Mouse (Mus musculus): ENCODE results near the gene Plod1. TPM values are rescaled to one million over a fixed set of nuclear protein-coding genes. Genes with fewer than 3 reads are reported as not detected.

Plod1 gene
- polyA plus RNA-seq, 1 experiment from 2014 or later = 35.2 TPM

- H3K9me3 ChIP-seq = no peaks in the 10 kb centered on the region
These were observed 32.1 kb downstream of the Plod1 start, which contains the start of gene Mfn2 for GRCm38 (mm10) chr4:147904313-147905089. Gene Mfn2, minus strand, starts transcription at chr4:147904704.

GRCm38 (mm10) chr4:147903601-147904000 is 33.0 kb downstream of the Plod1 start:
- no peaks in the 10 kb centered on the region for H3K9me3 ChIP-seq
- H3K27ac ChIP-seq (replicated peaks) = no peak overlapping the region
- H3K36me3 ChIP-seq = peaks cover 38% of the 10 kb centered on the region
- peak overlapping the region; percentile 87 for H3K9ac ChIP-seq
- no peak for ATAC-seq (ENCODE audit: low read depth)
- no peaks in the 10 kb centered on the region for H3K27me3 ChIP-seq
- H3K4me1 ChIP-seq (replicated peaks) = peaks cover 16% of the 10 kb centered on the region
- WGBS = 84% methylated on average over 3 of the region's 3 CpGs
- H3K4me3 ChIP-seq = peak overlapping the region; percentile 91
- peak overlapping the region; percentile 78 for H3K4me2 ChIP-seq

More at GRCm38 (mm10) chr4:147904313-147905089, 32.1 kb downstream of the Plod1 start, which contains the start of gene Mfn2:
- Histone ChIP-seq H3K4me3 (peak within 1 kb of the TSS; percentile 91), H3K4me2 (peak within 1 kb of the TSS; percentile 78), H3K36me3 (peaks cover 29% of the 10 kb centered on the region), H3K27ac (replicated peaks) (peak within 1 kb of the TSS; percentile 90), H3K27me3 (no peaks in the 10 kb centered on the region), H3K9ac (peak within 1 kb of the TSS; percentile 87), H3K4me1 (replicated peaks) (peaks cover 16% of the 10 kb centered on the region)
- ATAC-seq (ENCODE audit: low read depth) = peak; percentile 94
- 1% methylated on average over 52 of the region's 59 CpGs for WGBS

- peaks cover 16% of the 10 kb centered on the region for H3K4me1 ChIP-seq (replicated peaks)
- no peak overlapping the region for H3K27ac ChIP-seq (replicated peaks)
- no peaks in the 10 kb centered on the region for H3K27me3 ChIP-seq
- no peak for ATAC-seq (ENCODE audit: low read depth)
- H3K9ac ChIP-seq = no peak overlapping the region
- H3K4me3 ChIP-seq = peak overlapping the region; percentile 91; the same call in 1 of the 2 replicates
- peaks cover 44% of the 10 kb centered on the region for H3K36me3 ChIP-seq
- WGBS = 90% methylated on average over 12 of the region's 12 CpGs
- peak overlapping the region; percentile 78; the same call in 1 of the 2 replicates for H3K4me2 ChIP-seq
- H3K9me3 ChIP-seq = no peaks in the 10 kb centered on the region
These were observed 33.6 kb downstream of the Plod1 start for GRCm38 (mm10) chr4:147902906-147903500.

GRCm38 (mm10) chr4:147900452-147900851 is 36.1 kb downstream of the Plod1 start:
- H3K27me3 ChIP-seq = no peaks in the 10 kb centered on the region
- WGBS = 91% methylated on average over 7 of the region's 7 CpGs
- no peaks in the 10 kb centered on the region for H3K9me3 ChIP-seq
- no peak overlapping the region for H3K27ac ChIP-seq (replicated peaks)
- peaks cover 70% of the 10 kb centered on the region for H3K36me3 ChIP-seq
- no peak for ATAC-seq (ENCODE audit: low read depth)
- no peak overlapping the region for H3K9ac ChIP-seq
- peaks cover 16% of the 10 kb centered on the region for H3K4me1 ChIP-seq (replicated peaks)
- H3K4me2 ChIP-seq = no peak overlapping the region
- H3K4me3 ChIP-seq = no peak overlapping the region

- Histone ChIP-seq H3K36me3 (peaks cover 89% of the 10 kb centered on the region), H3K27ac (replicated peaks) (no peak overlapping the region), H3K27me3 (no peaks in the 10 kb centered on the region), H3K4me3 (no peak overlapping the region), H3K9me3 (no peaks in the 10 kb centered on the region), H3K4me1 (replicated peaks) (no peaks in the 10 kb centered on the region), H3K4me2 (no peak overlapping the region), H3K9ac (no peak overlapping the region)
- WGBS = 91% methylated on average over 3 of the region's 3 CpGs
- no peak for ATAC-seq (ENCODE audit: low read depth)
These were observed 39.2 kb downstream of the Plod1 start for GRCm38 (mm10) chr4:147897348-147897747.

GRCm38 (mm10) chr4:147896411-147896810 is 40.2 kb downstream of the Plod1 start:
- no peak for ATAC-seq (ENCODE audit: low read depth)
- 55% methylated on average over 1 of the region's 1 CpGs for WGBS
- Histone ChIP-seq H3K4me2 (no peak overlapping the region), H3K4me1 (replicated peaks) (0 out of 2 replicates have a peak, but pooled peaks cover 6% of the 10 kb centered on the region), H3K4me3 (no peak overlapping the region), H3K9me3 (no peaks in the 10 kb centered on the region), H3K9ac (no peak overlapping the region), H3K36me3 (peaks cover 93% of the 10 kb centered on the region), H3K27ac (replicated peaks) (no peak overlapping the region), H3K27me3 (no peaks in the 10 kb centered on the region)

GRCm38 (mm10) chr4:147895815-147896330 is 40.7 kb downstream of the Plod1 start:
- 94% methylated on average over 4 of the region's 4 CpGs for WGBS
- Histone ChIP-seq H3K9ac (no peak overlapping the region), H3K4me2 (no peak overlapping the region), H3K9me3 (no peaks in the 10 kb centered on the region), H3K4me3 (no peak overlapping the region), H3K4me1 (replicated peaks) (0 out of 2 replicates have a peak, but pooled peaks cover 6% of the 10 kb centered on the region), H3K27ac (replicated peaks) (no peak overlapping the region), H3K36me3 (peaks cover 97% of the 10 kb centered on the region), H3K27me3 (no peaks in the 10 kb centered on the region)
- ATAC-seq (ENCODE audit: low read depth) = no peak

GRCm38 (mm10) chr4:147890341-147890740 is 46.2 kb downstream of the Plod1 start:
- Histone ChIP-seq H3K9me3 (no peaks in the 10 kb centered on the region), H3K27me3 (no peaks in the 10 kb centered on the region), H3K4me1 (replicated peaks) (0 out of 2 replicates have a peak, but pooled peaks cover 6% of the 10 kb centered on the region), H3K9ac (no peak overlapping the region), H3K36me3 (peaks cover 93% of the 10 kb centered on the region), H3K4me2 (no peak overlapping the region), H3K27ac (replicated peaks) (no peak overlapping the region), H3K4me3 (no peak overlapping the region)
- WGBS = 94% methylated on average over 6 of the region's 6 CpGs
- ATAC-seq (ENCODE audit: low read depth) = no peak

- WGBS = 87% methylated on average over 4 of the region's 4 CpGs
- no peak overlapping the region for H3K27ac ChIP-seq (replicated peaks)
- no peaks in the 10 kb centered on the region for H3K9me3 ChIP-seq
- H3K4me2 ChIP-seq = no peak overlapping the region
- no peak for ATAC-seq (ENCODE audit: low read depth)
- H3K4me3 ChIP-seq = no peak overlapping the region
- H3K9ac ChIP-seq = no peak overlapping the region
- H3K27me3 ChIP-seq = no peaks in the 10 kb centered on the region
- 0 out of 2 replicates have a peak, but pooled peaks cover 6% of the 10 kb centered on the region for H3K4me1 ChIP-seq (replicated peaks)
- H3K36me3 ChIP-seq = peaks cover 93% of the 10 kb centered on the region
These were observed 48.3 kb downstream of the Plod1 start for GRCm38 (mm10) chr4:147888237-147888636.

- no peak overlapping the region for H3K4me3 ChIP-seq
- 91% methylated on average over 7 of the region's 7 CpGs for WGBS
- H3K36me3 ChIP-seq = peaks cover 95% of the 10 kb centered on the region
- 0 out of 2 replicates have a peak, but pooled peaks cover 5% of the 10 kb centered on the region for H3K4me1 ChIP-seq (replicated peaks)
- ATAC-seq (ENCODE audit: low read depth) = no peak
- no peak overlapping the region for H3K27ac ChIP-seq (replicated peaks)
- no peaks in the 10 kb centered on the region for H3K9me3 ChIP-seq
- no peaks in the 10 kb centered on the region for H3K27me3 ChIP-seq
- H3K9ac ChIP-seq = no peak overlapping the region
- H3K4me2 ChIP-seq = no peak overlapping the region
These were observed 49.3 kb downstream of the Plod1 start for GRCm38 (mm10) chr4:147887277-147887676.

- H3K9me3 ChIP-seq = no peaks in the 10 kb centered on the region
- no peak overlapping the region for H3K4me3 ChIP-seq
- ATAC-seq (ENCODE audit: low read depth) = no peak
- H3K9ac ChIP-seq = no peak overlapping the region
- H3K27me3 ChIP-seq = no peaks in the 10 kb centered on the region
- no peaks in the 10 kb centered on the region for H3K4me1 ChIP-seq (replicated peaks)
- WGBS = 91% methylated on average over 12 of the region's 12 CpGs
- H3K36me3 ChIP-seq = peaks cover 95% of the 10 kb centered on the region
- H3K4me2 ChIP-seq = no peak overlapping the region
- no peak overlapping the region for H3K27ac ChIP-seq (replicated peaks)
These were observed 50.4 kb downstream of the Plod1 start for GRCm38 (mm10) chr4:147886158-147886557.

GRCm38 (mm10) chr4:147884138-147884537 is 52.4 kb downstream of the Plod1 start:
- H3K9ac ChIP-seq = no peak overlapping the region
- no peaks in the 10 kb centered on the region for H3K4me1 ChIP-seq (replicated peaks)
- ATAC-seq (ENCODE audit: low read depth) = no peak; the same call in 1 of the 2 replicates
- H3K36me3 ChIP-seq = peaks cover 96% of the 10 kb centered on the region
- 84% methylated on average over 3 of the region's 3 CpGs for WGBS
- no peaks in the 10 kb centered on the region for H3K27me3 ChIP-seq
- no peak overlapping the region for H3K4me3 ChIP-seq
- H3K27ac ChIP-seq (replicated peaks) = no peak overlapping the region
- no peaks in the 10 kb centered on the region for H3K9me3 ChIP-seq
- no peak overlapping the region for H3K4me2 ChIP-seq

Measured in neural tube, embryonic 13.5 days (tissue).